Mouse (Mus musculus) thymus, adult 2 months (tissue): ENCODE results near the gene Gramd2.

Experiments
- CTCF ChIP-seq: fragments of 200-500 bp; IDR thresholded peaks from 2 replicates; pipeline ENCODE4 v1.5.1; 2012; ENCODE audit warnings: mild to moderate bottlenecking, control low read depth, low read length, moderate library complexity, borderline replicate concordance; ENCODE audit not compliant: control insufficient read depth, poor library complexity, insufficient read depth; ENCODE audit errors: extremely low read depth
- POLR2A ChIP-seq: fragments of 200-500 bp; IDR thresholded peaks from 2 replicates; pipeline ENCODE4 v1.6.1; 2012; ENCODE audit warnings: mild to moderate bottlenecking, low read length, control low read depth, moderate library complexity; ENCODE audit not compliant: control insufficient read depth, poor library complexity, insufficient read depth; ENCODE audit errors: extremely low read depth

DNA sequence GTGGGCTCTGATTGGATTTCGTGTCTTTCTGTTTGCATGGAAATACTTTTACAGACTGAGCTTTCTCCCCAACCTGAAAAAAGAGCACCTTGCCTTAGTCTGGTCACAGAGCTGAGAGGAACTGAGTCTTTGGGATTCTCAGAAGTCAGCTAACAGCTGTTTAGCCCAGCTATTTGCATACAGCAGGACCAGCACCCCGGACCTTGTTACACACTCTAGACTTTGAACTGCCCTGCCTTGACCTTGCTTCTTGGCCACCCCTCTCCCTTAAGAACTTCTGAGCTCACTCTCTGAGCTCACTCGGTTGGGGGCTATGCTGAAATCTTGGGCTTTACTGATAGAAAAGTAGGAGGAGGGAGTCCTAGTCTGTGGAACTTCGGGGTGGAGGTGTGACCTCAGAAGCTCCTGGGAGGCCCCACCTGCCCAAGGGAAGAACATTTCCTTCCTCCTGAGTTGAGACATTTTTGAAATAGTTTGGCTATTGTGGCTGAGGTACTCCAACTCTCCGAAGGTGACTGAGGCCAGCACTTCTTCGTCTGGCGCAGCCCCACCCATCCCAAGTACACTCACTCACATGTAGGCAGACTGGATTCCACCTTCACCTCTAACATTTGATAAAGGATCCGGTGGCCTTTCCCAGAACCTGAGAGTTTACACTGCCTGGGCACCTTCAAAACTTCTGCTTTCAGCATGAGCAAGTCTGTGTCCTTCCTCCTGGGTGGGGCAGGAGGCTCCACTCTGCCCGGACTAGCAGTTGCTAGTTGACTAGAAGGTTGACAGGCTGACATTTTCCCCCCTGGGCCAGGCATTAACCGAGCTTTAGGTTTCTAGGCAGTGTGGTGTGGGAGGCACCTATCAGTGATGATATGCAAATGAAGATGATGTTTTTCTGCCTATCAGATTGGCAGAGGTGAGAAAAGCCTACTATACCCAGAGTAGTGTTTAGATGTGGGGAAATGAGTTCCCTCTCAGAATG lies 27.2 kb downstream of the Gramd2 start:
- no peak for TF ChIP-seq CTCF
- TF ChIP-seq POLR2A: no peak
